Mouse (Mus musculus) MEL (cell line): ENCODE results near the gene Slc19a2.

Source experiments
- CTCF ChIP-seq, 3 experiments: IDR thresholded peaks in 2 of 3; conservative IDR thresholded peaks in 1 of 3; 2 replicates each; pipeline ENCODE4 v1.5.1; 2011 to 2012; ENCODE audit warnings: low read length in 3 of 3, low read depth in 2 of 3, mild to moderate bottlenecking in 2 of 3, improper control_type of control experiment in 1 of 3, inconsistent platforms in 1 of 3, mixed read lengths in 1 of 3, moderate library complexity in 1 of 3; ENCODE audit not compliant: control insufficient read depth in 1 of 3, insufficient read depth in 1 of 3, poor library complexity in 1 of 3, severe bottlenecking in 1 of 3
- EP300 ChIP-seq, 2 experiments: IDR thresholded peaks; 2 replicates each; pipeline ENCODE4 v1.6.1; 2011; ENCODE audit warnings: improper control_type of control experiment in 2 of 2, low read length in 2 of 2, low read depth in 1 of 2, mild to moderate bottlenecking in 1 of 2
- GABPA ChIP-seq: IDR thresholded peaks from 2 replicates; pipeline ENCODE4 v1.6.1; 2012; ENCODE audit warnings: low read depth, mild to moderate bottlenecking, inconsistent platforms, low read length, improper control_type of control experiment, moderate library complexity
- JUND ChIP-seq: IDR thresholded peaks from 2 replicates; pipeline ENCODE4 v1.6.1; 2011; ENCODE audit warnings: low read depth, mild to moderate bottlenecking, improper control_type of control experiment, low read length
- MXI1 ChIP-seq: IDR thresholded peaks from 2 replicates; pipeline ENCODE4 v1.6.1; 2011; ENCODE audit warnings: mild to moderate bottlenecking, low read depth, low read length, improper control_type of control experiment
- NRF1 ChIP-seq: IDR thresholded peaks from 2 replicates; pipeline ENCODE4 v1.6.1; 2014; ENCODE audit warnings: low read depth, mild to moderate bottlenecking, inconsistent platforms, low read length, improper control_type of control experiment, moderate library complexity; ENCODE audit not compliant: poor library complexity, insufficient read depth, severe bottlenecking
- POLR2A ChIP-seq, 2 experiments: IDR thresholded peaks; 2 replicates each; pipeline ENCODE4 v1.6.1; 2011 to 2012; ENCODE audit warnings: low read length in 2 of 2, mild to moderate bottlenecking in 2 of 2, control low read depth in 1 of 2, improper control_type of control experiment in 1 of 2, low read depth in 1 of 2, moderate library complexity in 1 of 2; ENCODE audit not compliant: control insufficient read depth in 1 of 2, insufficient read depth in 1 of 2, poor library complexity in 1 of 2
- POLR2AphosphoS2 ChIP-seq: IDR thresholded peaks from 2 replicates; pipeline ENCODE4 v1.6.1; 2011; ENCODE audit warnings: low read length, improper control_type of control experiment
- POLR2AphosphoS5 ChIP-seq: IDR thresholded peaks from 2 replicates; pipeline ENCODE4 v1.6.1; 2012; ENCODE audit warnings: low read depth, borderline replicate concordance, mild to moderate bottlenecking, inconsistent platforms, low read length, moderate library complexity, mixed read lengths
- UBTF ChIP-seq: IDR thresholded peaks from 2 replicates; pipeline ENCODE4 v1.6.1; 2012; ENCODE audit warnings: low read depth, mild to moderate bottlenecking, inconsistent platforms, low read length, improper control_type of control experiment, moderate library complexity, borderline replicate concordance; ENCODE audit not compliant: insufficient read depth
- ZKSCAN1 ChIP-seq: IDR thresholded peaks from 2 replicates; pipeline ENCODE4 v1.6.1; 2012; ENCODE audit warnings: low read depth, mild to moderate bottlenecking, inconsistent platforms, low read length, improper control_type of control experiment, moderate library complexity
- ZNF384 ChIP-seq: IDR thresholded peaks from 2 replicates; pipeline ENCODE4 v1.6.1; 2012; ENCODE audit warnings: low read depth, mild to moderate bottlenecking, inconsistent platforms, low read length, improper control_type of control experiment

GRCm38 (mm10) chr1:164210899-164211298, 37.9 kb upstream of the Slc19a2 start:
- TF ChIP-seq CTCF (IDR thresholded peaks at IDR 0.05 in 2 of 3, conservative IDR thresholded peaks at IDR 0.05 in 1 of 3; ENCODE audit: control insufficient read depth in 1 of 3, insufficient read depth in 1 of 3, low read depth in 2 of 3, low read length in 3 of 3, poor library complexity in 1 of 3, severe bottlenecking in 1 of 3) (no peak), MXI1 (no peak), POLR2AphosphoS2 (no peak), POLR2A (IDR thresholded peaks at IDR 0.05; ENCODE audit: control insufficient read depth in 1 of 2, insufficient read depth in 1 of 2, low read depth in 1 of 2, low read length in 2 of 2, poor library complexity in 1 of 2) (no peak), ZKSCAN1 (no peak), ZNF384 (no peak), EP300 (IDR thresholded peaks at IDR 0.05; ENCODE audit: low read depth in 1 of 2, low read length in 2 of 2) (no peak), JUND (no peak), UBTF (no peak), NRF1 (no peak), POLR2AphosphoS5 (no peak), GABPA (no peak)
